Mouse (Mus musculus): Measurements from ENCODE around the gene Brwd1. TPM values are rescaled to one million over a fixed set of nuclear protein-coding genes. Genes with fewer than 3 reads are reported as not detected.

The Brwd1 gene
- total RNA-seq (2023; ENCODE audit: inconsistent age): 399 to 459 TPM (median 422 TPM) in 4 replicates

DNA sequence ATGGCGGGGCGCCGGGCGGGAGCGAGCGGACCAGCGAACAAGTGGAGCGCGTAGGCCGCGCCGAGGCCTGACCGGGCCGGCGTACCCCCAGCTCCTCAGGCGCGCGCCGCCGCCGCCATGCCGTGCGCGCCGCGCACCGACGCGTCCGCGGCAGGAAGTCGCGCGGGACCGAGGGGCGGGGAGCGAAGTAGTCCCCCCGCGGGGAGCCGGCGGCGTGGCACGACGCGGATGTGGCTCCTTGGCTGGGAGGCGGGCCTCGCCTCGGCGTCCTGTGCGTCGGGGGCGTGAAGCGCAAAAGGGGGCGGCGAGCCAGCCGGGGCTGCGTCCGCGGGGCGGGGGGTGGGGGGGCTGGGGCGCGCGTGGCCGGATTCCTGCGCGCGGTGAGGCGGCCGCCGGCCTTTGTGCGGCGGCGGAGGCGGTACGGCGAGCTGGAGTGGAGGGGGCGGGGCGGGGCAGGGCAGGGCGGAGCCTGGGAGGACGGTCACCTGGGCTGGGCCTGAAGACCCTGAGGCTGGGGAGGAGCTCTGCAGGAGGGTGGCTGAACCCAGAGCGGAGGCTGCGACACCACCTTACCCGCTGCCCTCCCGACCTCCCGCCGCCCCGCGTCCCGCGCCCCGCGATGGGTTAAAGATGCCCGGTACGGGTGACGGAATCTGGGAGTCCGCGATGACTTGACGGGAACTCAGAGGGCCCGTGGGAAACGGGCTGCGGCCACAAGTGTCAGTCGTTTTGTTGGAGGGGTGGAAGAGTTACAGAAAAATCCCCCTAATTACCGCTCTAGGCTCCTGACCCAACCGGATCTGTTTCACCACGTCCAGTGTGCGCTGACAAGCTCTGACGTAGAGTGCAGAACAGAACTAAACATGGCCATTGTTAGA lies at the start of gene Brwd1:
Gene Brwd1, minus strand, starts transcription at position 226 of the 878 bp plus-strand sequence.

DNA sequence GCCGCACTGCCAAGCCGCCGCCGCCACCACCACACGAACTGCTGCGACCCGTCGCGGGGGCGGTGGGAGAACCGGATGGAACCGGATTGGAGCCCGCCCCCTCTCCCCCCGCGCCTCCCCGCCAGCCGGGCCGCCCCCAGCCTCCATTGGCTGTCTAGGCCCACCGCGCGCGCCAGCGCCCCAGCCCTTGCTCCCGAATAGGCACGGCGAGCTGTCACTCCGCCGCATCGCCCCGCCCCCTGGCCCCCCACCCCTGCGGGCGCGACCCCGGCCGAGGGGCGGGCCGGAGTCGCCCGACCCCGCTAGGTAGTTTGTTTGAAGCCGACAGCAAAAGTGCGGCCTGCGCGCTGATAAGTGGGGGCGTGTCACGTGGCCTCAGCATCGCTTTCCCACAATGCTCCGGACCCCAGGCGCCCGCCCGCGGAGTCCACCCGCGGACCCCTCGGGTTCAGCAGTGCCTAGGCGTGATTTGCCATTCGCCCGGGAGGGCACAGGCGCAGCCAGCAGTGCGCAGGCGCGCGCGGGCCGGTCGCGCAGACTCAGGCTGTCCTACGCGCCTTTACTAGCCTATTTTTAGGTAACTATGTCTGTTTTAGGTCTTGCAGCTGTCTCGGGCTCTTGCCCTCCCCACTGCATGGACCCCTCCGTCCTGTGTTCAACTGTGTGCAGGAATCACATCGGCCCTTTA lies 45.5 kb upstream of the Brwd1 start, which contains the start of gene Hmgn1:
Gene Hmgn1, minus strand, starts transcription at position 73 of the 688 bp plus-strand sequence.

GRCm38 (mm10) chr16:95990462-95991121 lies 91.7 kb downstream of the Brwd1 start, which contains the start of gene Psmg1:
Gene Psmg1 (minus strand): TSS chr16:95990960.

Other genes with a start within 250 kb of the Brwd1 start
- 13.5 to 23.7 TPM (median 15.7 TPM) in 4 replicates for gene Psmg1, start 91.6 kb downstream of the Brwd1 start, total RNA-seq (2023; ENCODE audit: inconsistent age)
- 215 to 255 TPM (median 231 TPM) in 4 replicates for gene Hmgn1, start 45.2 kb upstream of the Brwd1 start, total RNA-seq (2023; ENCODE audit: inconsistent age)
- gene Wrb, start 62.9 kb upstream of the Brwd1 start, total RNA-seq (2023; ENCODE audit: inconsistent age): 7.7 to 11.7 TPM (median 9.9 TPM) in 4 replicates
- gene Lca5l, start 109.7 kb upstream of the Brwd1 start, total RNA-seq (2023; ENCODE audit: inconsistent age): not detected in 4 replicates
- gene Sh3bgr, start 117.9 kb upstream of the Brwd1 start, total RNA-seq (2023; ENCODE audit: inconsistent age): not detected in 4 replicates
- gene B3galt5, start 153.3 kb upstream of the Brwd1 start, total RNA-seq (2023; ENCODE audit: inconsistent age): not detected in 4 replicates

Measured in B cell, adult (primary cell).